Mouse (Mus musculus) hindbrain, embryonic 15.5 days (tissue): ENCODE data around the gene Rgl3. TPM values are rescaled to one million over a fixed set of nuclear protein-coding genes. Genes with fewer than 3 reads are reported as not detected.

Source experiments
- ATAC-seq: fragments of 200-750 bp; cut with Nextera tagmentation; 2 replicates; pipeline ENCODE4 v1.8.0; 2017; ENCODE audit warnings: low read depth, moderate number of reproducible peaks, moderate TSS enrichment; ENCODE audit not compliant: low FRiP score
- H3K27ac ChIP-seq: fragments of 300-500 bp; sonication (generic); replicated peaks from 2 replicates; pipeline ENCODE4 v1.5.1; 2015; ENCODE audit warnings: mild to moderate bottlenecking, inconsistent platforms
- H3K27me3 ChIP-seq: fragments of 300-500 bp; sonication (generic); 2 replicates; pipeline ENCODE4 v1.6.1; 2015; ENCODE audit warnings: control low read depth, inconsistent platforms
- H3K36me3 ChIP-seq: fragments of 300-500 bp; sonication (generic); 2 replicates; pipeline ENCODE4 v1.6.1; 2015; ENCODE audit warnings: control low read depth, inconsistent platforms
- H3K4me1 ChIP-seq: fragments of 300-500 bp; sonication (generic); replicated peaks from 2 replicates; pipeline ENCODE4 v1.6.1; 2015; ENCODE audit warnings: control low read depth, inconsistent platforms
- H3K4me2 ChIP-seq: fragments of 300-500 bp; sonication (generic); 2 replicates; pipeline ENCODE4 v1.6.1; 2015; ENCODE audit warnings: moderate library complexity, mild to moderate bottlenecking, inconsistent platforms
- H3K4me3 ChIP-seq: fragments of 300-500 bp; sonication (generic); 2 replicates; pipeline ENCODE4 v1.5.1; 2015; ENCODE audit warnings: mild to moderate bottlenecking, inconsistent platforms
- H3K9ac ChIP-seq: fragments of 300-500 bp; sonication (generic); 2 replicates; pipeline ENCODE4 v1.6.1; 2015; ENCODE audit warnings: inconsistent platforms
- H3K9me3 ChIP-seq: fragments of 300-500 bp; sonication (generic); 2 replicates; pipeline ENCODE4 v1.6.1; 2016; ENCODE audit warnings: control low read depth, inconsistent platforms
- WGBS: fragments of 180-500 bp; shearing (Covaris S2); methylation state at CpG from one replicate; pipeline ENCODE4 v1.1.7; 2015; 5-methylcytosine and 5-hydroxymethylcytosine counted together
- polyA plus RNA-seq: library from polyadenylated mRNA; unstranded; fragments of >200 nt; fragmentation: Nextera tagmentation; extraction: Ambion mirVana; gene quantifications from 2 replicates; pipeline ENCODE4 v1.2.1, GENCODE M21; 2015

Gene Rgl3
- polyA plus RNA-seq, 1 experiment from 2014 or later, result 2.2 TPM

GRCm38 (mm10) chr9:21938234-21938855, 50.9 kb downstream of the Rgl3 start:
- Histone ChIP-seq H3K27me3 (no peaks in the 10 kb centered on the region), H3K4me1 (peaks cover 27% of the 10 kb centered on the region), H3K27ac (peak overlapping the region; percentile 86; the same call in 1 of the 2 replicates), H3K36me3 (peaks cover 3% of the 10 kb centered on the region; the same call in 1 of the 2 replicates), H3K9me3 (no peaks in the 10 kb centered on the region), H3K9ac (no peak overlapping the region), H3K4me2 (peak overlapping the region; percentile 64), H3K4me3 (peak overlapping the region; percentile 59)
- no peak; the same call in 1 of the 2 replicates for ATAC-seq
- 81% methylated on average over 4 of the region's 4 CpGs for WGBS

DNA sequence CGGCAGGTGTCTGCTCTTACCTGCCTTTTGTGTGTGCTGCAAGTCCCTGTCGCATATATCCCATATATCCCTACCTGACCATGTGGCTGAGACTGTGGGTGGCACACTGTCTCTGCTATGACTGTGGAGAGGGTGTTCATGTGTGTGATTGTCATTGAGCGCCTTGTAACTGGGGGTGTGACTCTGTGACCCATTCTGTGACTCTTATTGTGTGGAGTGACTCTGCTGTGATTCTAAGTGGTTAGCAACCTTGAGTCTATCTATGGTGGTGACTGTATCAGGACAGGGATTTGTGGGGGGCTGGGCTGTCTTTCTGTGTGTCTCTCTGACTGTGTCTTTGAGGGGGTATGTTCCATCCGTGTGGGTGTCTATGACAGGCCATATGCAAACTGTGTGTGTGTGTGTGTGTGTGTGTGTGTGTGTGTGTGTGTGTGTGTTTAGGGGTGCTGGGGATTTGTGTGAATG, 51.5 kb downstream of the Rgl3 start:
- H3K9me3 ChIP-seq, result no peaks in the 10 kb centered on the region
- H3K9ac ChIP-seq, result peak overlapping the region; percentile 67
- H3K36me3 ChIP-seq, result peaks cover 3% of the 10 kb centered on the region; the same call in 1 of the 2 replicates
- WGBS, result 50% methylated on average over 4 of the region's 4 CpGs
- peak overlapping the region; percentile 64 for H3K4me2 ChIP-seq
- peaks cover 27% of the 10 kb centered on the region for H3K4me1 ChIP-seq
- peak overlapping the region; percentile 59 for H3K4me3 ChIP-seq
- no peaks in the 10 kb centered on the region for H3K27me3 ChIP-seq
- peak overlapping the region; percentile 86; the same call in 1 of the 2 replicates for H3K27ac ChIP-seq
- ATAC-seq, result peak; percentile 14

- under 1% methylated on average over 42 of the region's 43 CpGs for WGBS
- H3K4me3 ChIP-seq, result peak within 1 kb of the TSS; percentile 59
These were observed 52.3 kb downstream of the Rgl3 start, which contains the start of gene Plppr2 for GRCm38 (mm10) chr9:21936692-21937570. Plppr2 (plus strand) TSS chr9:21937033.

GRCm38 (mm10) chr9:21935466-21936131, 53.6 kb downstream of the Rgl3 start:
- H3K4me3 ChIP-seq, result no peak overlapping the region
- peaks cover 27% of the 10 kb centered on the region for H3K4me1 ChIP-seq
- no peak for ATAC-seq
- WGBS, result 91% methylated on average over 7 of the region's 7 CpGs
- H3K9me3 ChIP-seq, result no peaks in the 10 kb centered on the region
- peak overlapping the region; percentile 64 for H3K4me2 ChIP-seq
- peak overlapping the region; percentile 86 for H3K27ac ChIP-seq
- no peak overlapping the region for H3K9ac ChIP-seq
- no peaks in the 10 kb centered on the region for H3K27me3 ChIP-seq
- H3K36me3 ChIP-seq, result no peaks in the 10 kb centered on the region; the same call in 1 of the 2 replicates

More at GRCm38 (mm10) chr9:21936692-21937570, 52.3 kb downstream of the Rgl3 start, which contains the start of gene Plppr2:
- peaks cover 27% of the 10 kb centered on the region for H3K4me1 ChIP-seq
- H3K4me2 ChIP-seq, result peak within 1 kb of the TSS; percentile 64
- no peaks in the 10 kb centered on the region for H3K9me3 ChIP-seq
- H3K27me3 ChIP-seq, result no peaks in the 10 kb centered on the region
- H3K27ac ChIP-seq, result peak within 1 kb of the TSS; percentile 86
- no peaks in the 10 kb centered on the region; the same call in 1 of the 2 replicates for H3K36me3 ChIP-seq
- peak; percentile 96 for ATAC-seq
- H3K9ac ChIP-seq, result peak within 1 kb of the TSS; percentile 67

DNA sequence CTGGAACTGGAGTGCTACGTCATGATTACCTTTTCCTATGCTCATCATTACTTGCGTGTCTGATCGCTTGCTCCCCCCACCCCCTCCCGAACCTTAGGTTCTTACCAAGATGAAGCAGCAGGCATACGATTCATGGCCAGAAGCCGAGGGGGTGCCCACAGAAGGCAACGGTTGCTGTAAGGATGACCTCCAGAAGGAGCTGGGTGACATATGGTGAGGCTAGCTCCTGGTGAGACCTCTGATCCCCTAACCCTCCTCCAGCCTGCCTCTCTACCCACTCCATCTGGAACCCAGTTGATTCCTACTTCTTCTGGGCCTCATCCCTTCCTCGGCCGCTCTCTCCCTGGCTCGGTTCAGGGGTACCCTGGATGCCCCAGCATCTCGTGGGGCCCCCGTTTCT, 55.2 kb downstream of the Rgl3 start:
- WGBS, result 86% methylated on average over 12 of the region's 12 CpGs
- no peaks in the 10 kb centered on the region for H3K27me3 ChIP-seq
- no peak overlapping the region for H3K4me3 ChIP-seq
- H3K36me3 ChIP-seq, result no peaks in the 10 kb centered on the region
- H3K27ac ChIP-seq, result no peak overlapping the region
- no peak overlapping the region for H3K9ac ChIP-seq
- ATAC-seq, result no peak
- no peaks in the 10 kb centered on the region for H3K9me3 ChIP-seq
- peaks cover 23% of the 10 kb centered on the region for H3K4me1 ChIP-seq
- H3K4me2 ChIP-seq, result no peak overlapping the region

GRCm38 (mm10) chr9:21932445-21933137, 56.7 kb downstream of the Rgl3 start:
- WGBS, result 61% methylated on average over 12 of the region's 12 CpGs
- no peak for ATAC-seq
- Histone ChIP-seq H3K36me3 (no peaks in the 10 kb centered on the region), H3K27ac (no peak overlapping the region), H3K9me3 (no peaks in the 10 kb centered on the region), H3K4me3 (no peak overlapping the region), H3K4me2 (no peak overlapping the region), H3K27me3 (no peaks in the 10 kb centered on the region), H3K9ac (no peak overlapping the region), H3K4me1 (peaks cover 13% of the 10 kb centered on the region)

GRCm38 (mm10) chr9:21932006-21932405, 57.2 kb downstream of the Rgl3 start:
- Histone ChIP-seq H3K4me2 (no peak overlapping the region), H3K4me3 (no peak overlapping the region), H3K4me1 (peaks cover 15% of the 10 kb centered on the region), H3K36me3 (no peaks in the 10 kb centered on the region), H3K27me3 (no peaks in the 10 kb centered on the region), H3K27ac (no peak overlapping the region), H3K9ac (no peak overlapping the region), H3K9me3 (no peaks in the 10 kb centered on the region)
- ATAC-seq, result no peak
- WGBS, result 49% methylated on average over 2 of the region's 2 CpGs

DNA sequence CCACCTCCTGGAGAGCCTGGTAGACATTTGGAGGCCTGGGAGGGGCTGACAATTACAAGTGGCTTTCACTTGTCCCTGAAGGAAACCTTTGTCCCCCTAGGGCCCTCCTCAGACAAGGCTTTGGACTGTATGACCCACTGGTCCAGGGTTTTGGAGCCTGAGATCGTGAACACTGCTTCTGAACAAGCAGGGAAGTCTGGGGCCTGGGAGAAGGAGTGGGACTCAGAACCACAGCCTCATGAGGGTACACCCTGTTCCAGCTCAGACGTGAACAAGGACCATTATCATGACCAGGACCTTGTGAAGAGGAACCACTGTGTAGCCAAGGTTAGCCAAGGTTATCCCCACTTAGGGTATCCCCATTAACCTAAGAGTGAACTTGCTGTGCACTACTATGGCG, 60.0 kb downstream of the Rgl3 start:
- Histone ChIP-seq H3K4me2 (no peak overlapping the region), H3K4me3 (no peak overlapping the region), H3K9ac (no peak overlapping the region), H3K27ac (no peak overlapping the region), H3K36me3 (0 out of 2 replicates have a peak, but pooled peaks cover 4% of the 10 kb centered on the region), H3K27me3 (no peaks in the 10 kb centered on the region), H3K9me3 (no peaks in the 10 kb centered on the region), H3K4me1 (peaks cover 22% of the 10 kb centered on the region)
- WGBS, result 87% methylated on average over 3 of the region's 3 CpGs
- ATAC-seq, result no peak

- peak; percentile 97 for ATAC-seq
- peaks cover 23% of the 10 kb centered on the region for H3K4me1 ChIP-seq
- H3K4me3 ChIP-seq, result peak within 1 kb of the TSS; percentile 56
- peak within 1 kb of the TSS; percentile 69 for H3K27ac ChIP-seq
- peak within 1 kb of the TSS; percentile 60 for H3K9ac ChIP-seq
- H3K27me3 ChIP-seq, result no peaks in the 10 kb centered on the region
- H3K36me3 ChIP-seq, result 0 out of 2 replicates have a peak, but pooled peaks cover 4% of the 10 kb centered on the region
- under 1% methylated on average over 28 of the region's 28 CpGs for WGBS
- H3K4me2 ChIP-seq, result peak within 1 kb of the TSS; percentile 69
- H3K9me3 ChIP-seq, result no peaks in the 10 kb centered on the region
These were observed 62.0 kb downstream of the Rgl3 start, which contains the start of the genes Ccdc159 and Tmem205 for GRCm38 (mm10) chr9:21927208-21927753. Ccdc159 (plus strand) TSS chr9:21927471. Tmem205 (minus strand) TSS chr9:21927556.

DNA sequence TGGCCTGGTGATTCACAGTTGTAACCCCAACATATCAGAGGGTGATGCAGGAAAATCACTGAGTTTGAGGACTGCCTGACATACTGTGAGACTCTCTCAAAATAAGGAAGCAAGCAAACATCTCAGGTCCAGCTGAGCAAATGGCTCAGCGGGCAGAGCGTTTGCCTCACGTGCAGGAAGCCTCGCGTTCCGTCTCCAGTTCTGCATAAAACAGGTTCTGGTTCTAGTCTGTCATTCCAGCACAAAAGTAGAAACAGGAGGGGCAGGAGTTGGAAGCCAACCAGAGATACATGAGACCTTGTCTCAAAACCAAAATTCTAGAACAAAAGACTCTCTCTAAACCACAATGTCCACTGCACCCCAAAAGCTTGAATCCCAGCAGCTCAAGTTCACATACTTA, 62.5 kb downstream of the Rgl3 start:
- peaks cover 23% of the 10 kb centered on the region for H3K4me1 ChIP-seq
- H3K4me2 ChIP-seq, result peak overlapping the region; percentile 69
- H3K9me3 ChIP-seq, result no peaks in the 10 kb centered on the region
- H3K4me3 ChIP-seq, result peak overlapping the region; percentile 56
- no peak for ATAC-seq
- no peaks in the 10 kb centered on the region for H3K27me3 ChIP-seq
- 1% methylated on average over 6 of the region's 6 CpGs for WGBS
- H3K27ac ChIP-seq, result peak overlapping the region; percentile 69
- 0 out of 2 replicates have a peak, but pooled peaks cover 4% of the 10 kb centered on the region for H3K36me3 ChIP-seq
- peak overlapping the region; percentile 60 for H3K9ac ChIP-seq

DNA sequence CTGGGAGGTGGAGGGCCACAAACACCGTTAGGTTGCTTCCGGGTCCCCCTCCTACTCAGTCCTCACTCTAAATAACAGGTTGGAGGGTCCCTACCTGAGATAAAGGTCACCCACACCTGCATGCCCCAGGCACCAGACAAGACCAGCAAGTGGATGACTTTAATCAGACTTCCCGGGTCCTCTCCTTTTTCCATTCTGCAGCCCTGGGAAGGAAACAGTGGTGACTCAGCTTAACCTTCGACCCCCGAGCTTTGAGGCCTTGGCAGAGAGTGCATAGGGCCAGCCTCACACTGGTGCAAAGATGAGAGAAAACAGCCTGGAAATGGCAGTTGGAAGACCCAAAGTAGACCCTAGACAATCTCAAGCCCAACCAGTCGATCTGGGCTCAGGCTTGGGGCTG, 63.1 kb downstream of the Rgl3 start:
- H3K9ac ChIP-seq, result peak overlapping the region; percentile 60; the same call in 1 of the 2 replicates
- 0 out of 2 replicates have a peak, but pooled peaks cover 4% of the 10 kb centered on the region for H3K36me3 ChIP-seq
- peak overlapping the region; percentile 56 for H3K4me3 ChIP-seq
- peaks cover 23% of the 10 kb centered on the region for H3K4me1 ChIP-seq
- no peak overlapping the region for H3K27ac ChIP-seq
- ATAC-seq, result no peak
- WGBS, result 77% methylated on average over 6 of the region's 6 CpGs
- no peaks in the 10 kb centered on the region for H3K27me3 ChIP-seq
- H3K9me3 ChIP-seq, result no peaks in the 10 kb centered on the region
- H3K4me2 ChIP-seq, result peak overlapping the region; percentile 69
